Mouse (Mus musculus): Measurements from ENCODE around the gene Gm7970. TPM values are rescaled to one million over a fixed set of nuclear protein-coding genes. Genes with fewer than 3 reads are reported as not detected.
"Not testable (repeated sequence)": the region's sequence is repeated elsewhere in the genome, so short reads cannot be mapped to it uniquely, and the experiment has no call there.

Gm7970 gene
- total RNA-seq (2021) = not detected

GRCm38 (mm10) chr14:41555483-41555882 is at the start of gene Gm7970:
Gm7970 (minus strand) TSS chr14:41555583.
- not testable (repeated sequence) for DNase-seq

- not testable (repeated sequence) for DNase-seq
Measured at GRCm38 (mm10) chr14:41600935-41601334, 45.6 kb upstream of the Gm7970 start.

GRCm38 (mm10) chr14:41586346-41586745 is 31.0 kb upstream of the Gm7970 start:
- not testable (repeated sequence) for DNase-seq

DNA sequence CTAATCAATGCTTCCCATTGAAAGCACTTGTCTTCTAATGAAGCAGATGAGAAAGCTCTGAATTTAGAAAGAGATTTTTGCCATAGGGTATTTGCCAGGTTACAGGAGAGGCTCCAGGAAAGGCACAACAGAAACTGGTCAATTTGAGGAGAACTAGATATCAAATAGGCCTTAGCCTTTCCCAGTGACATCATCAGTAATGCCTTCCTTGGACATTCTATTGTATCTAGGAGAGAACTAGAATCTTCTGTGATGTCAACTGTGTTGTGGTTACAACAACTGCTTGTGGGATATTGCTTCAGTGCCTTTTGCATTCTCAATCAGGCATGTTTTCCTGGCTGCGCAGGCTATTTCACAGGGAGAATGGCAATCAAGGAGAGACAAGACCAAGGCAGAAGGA is 17.5 kb upstream of the Gm7970 start, which contains the start of gene 1700049E17Rik2:
Gene 1700049E17Rik2 (plus strand): TSS at position 301 of the 400 bp plus-strand sequence.
- DNase-seq = not testable (repeated sequence)

DNA sequence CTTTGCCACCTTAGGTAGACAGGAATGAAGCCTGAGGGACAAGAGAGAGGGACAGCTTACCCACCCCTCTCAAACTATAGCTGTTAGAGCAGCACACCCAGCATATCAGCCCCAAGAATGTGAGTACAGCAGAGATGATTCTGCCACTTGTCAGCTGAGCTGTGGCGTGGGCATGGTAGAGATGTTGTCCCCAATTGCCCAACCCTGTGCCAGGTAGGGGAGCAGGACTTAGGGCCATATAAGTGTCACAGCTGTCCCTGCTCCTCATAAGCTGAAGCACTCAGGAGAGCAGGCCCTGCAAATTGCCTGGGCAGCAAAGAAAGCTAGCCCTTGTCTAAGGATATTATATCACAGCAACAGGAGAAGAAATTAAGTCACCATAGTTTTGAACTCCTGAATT is 30.7 kb downstream of the Gm7970 start:
- DNase-seq = not testable (repeated sequence)

DNA sequence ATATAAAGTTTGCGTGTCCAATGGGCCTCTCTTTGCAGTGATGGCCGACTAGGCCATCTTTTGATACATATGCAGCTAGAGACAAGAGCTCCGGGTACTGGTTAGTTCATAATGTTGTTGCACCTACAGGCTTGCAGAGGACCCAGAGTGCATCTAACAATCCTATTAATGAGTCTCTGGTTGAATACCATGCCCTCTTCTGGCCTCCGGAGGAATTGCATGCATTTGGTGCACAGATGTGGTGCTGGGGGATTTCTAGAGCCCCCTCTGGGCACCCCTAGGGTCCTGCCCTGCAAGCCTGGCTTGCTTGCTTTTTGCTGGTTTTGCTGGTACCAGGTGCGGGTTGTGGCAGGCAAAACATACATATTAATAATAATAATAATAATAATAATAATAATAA is 34.7 kb downstream of the Gm7970 start:
- DNase-seq = not testable (repeated sequence)

Other genes with a start within 250 kb of the Gm7970 start
- not detected for gene Gm5798, start 207.0 kb downstream of the Gm7970 start, total RNA-seq (2021)
- not detected for gene Gm7945, start 169.2 kb downstream of the Gm7970 start, total RNA-seq (2021)
- not detected for gene Gm6482, start 147.3 kb downstream of the Gm7970 start, total RNA-seq (2021)
- not detected for gene Gm7954, start 102.1 kb downstream of the Gm7970 start, total RNA-seq (2021)
- gene Gm3486, start 66.1 kb downstream of the Gm7970 start, total RNA-seq (2021) = not detected
- gene 1700049E17Rik2, start 17.6 kb upstream of the Gm7970 start, total RNA-seq (2021) = not detected
- not detected for gene Gm3072, start 69.0 kb upstream of the Gm7970 start, total RNA-seq (2021)
- not detected for gene Gm3676, start 90.9 kb upstream of the Gm7970 start, total RNA-seq (2021)
- gene Gm8068, start 146.3 kb upstream of the Gm7970 start, total RNA-seq (2021) = not detected
- not detected for gene Gm7929, start 195.0 kb upstream of the Gm7970 start, total RNA-seq (2021)
- gene Gm47189, start 216.9 kb upstream of the Gm7970 start, total RNA-seq (2021) = not detected